Mouse (Mus musculus) granulocyte monocyte progenitor cell, adult 5-6 weeks (primary cell): ENCODE results near the gene Shbg. TPM values are rescaled to one million over a fixed set of nuclear protein-coding genes. Genes with fewer than 3 reads are reported as not detected.

Source experiments
- ATAC-seq: replicated peaks from 2 replicates; pipeline ENCODE4 v1.8.0; 2016; ENCODE audit warnings: mild to moderate bottlenecking, moderate TSS enrichment, inconsistent platforms; ENCODE audit not compliant: poor library complexity, severe bottlenecking
- total RNA-seq, 2 experiments: library from RNA; stranded (forward) in 1 of 2; stranded (reverse) in 1 of 2; fragments of 200-712, 200-1000 nt in 1 of 2; fragments of >200 nt in 1 of 2; fragmentation: Nextera tagmentation in 1 of 2; gene quantifications; 2 replicates each; pipeline ENCODE4 v1.2.3; 2014 to 2017

The Shbg gene
- total RNA-seq, 2 experiments from 2014 or later = not detected

GRCm38 (mm10) chr11:69576307-69576706 is 41.4 kb downstream of the Shbg start:
- no peak for ATAC-seq

GRCm38 (mm10) chr11:69575220-69575619 is 42.5 kb downstream of the Shbg start:
- ATAC-seq = no peak

- ATAC-seq = no peak
Observed at GRCm38 (mm10) chr11:69565131-69565530, 52.6 kb downstream of the Shbg start.

Other genes with a start within 250 kb of the Shbg start
Only the 30 nearest of the 33 such genes appear.
- gene Naa38, start 222.4 kb downstream of the Shbg start, total RNA-seq (2014; fragmentation: Nextera tagmentation) = 164 and 170 TPM in 2 replicates
- 112 and 181 TPM in 2 replicates for gene Naa38, start 222.4 kb downstream of the Shbg start, total RNA-seq (2017)
- 22.8 and 25.2 TPM in 2 replicates for gene Cyb5d1, start 222.3 kb downstream of the Shbg start, total RNA-seq (2014; fragmentation: Nextera tagmentation)
- 32.7 and 38.2 TPM in 2 replicates for gene Cyb5d1, start 222.3 kb downstream of the Shbg start, total RNA-seq (2017)
- gene Tmem88, start 219.7 kb downstream of the Shbg start, total RNA-seq (2014; fragmentation: Nextera tagmentation) = not detected in 2 replicates
- gene Tmem88, start 219.7 kb downstream of the Shbg start, total RNA-seq (2017) = 0.56 TPM in 1 of 2 replicates, not detected in the other
- 12.1 and 14.4 TPM in 2 replicates for gene Kdm6b, start 204.2 kb downstream of the Shbg start, total RNA-seq (2014; fragmentation: Nextera tagmentation)
- gene Kdm6b, start 204.2 kb downstream of the Shbg start, total RNA-seq (2017) = 0.99 and 2.8 TPM in 2 replicates
- gene Dnah2, start 68.8 kb downstream of the Shbg start, total RNA-seq (2014; fragmentation: Nextera tagmentation) = 0.11 and 3.5 TPM in 2 replicates
- gene Dnah2, start 68.8 kb downstream of the Shbg start, total RNA-seq (2017) = not detected in 2 replicates
- not detected in 2 replicates for gene Efnb3, start 57.7 kb downstream of the Shbg start, total RNA-seq (2014; fragmentation: Nextera tagmentation)
- gene Efnb3, start 57.7 kb downstream of the Shbg start, total RNA-seq (2017) = not detected in 2 replicates
- gene Wrap53, start 37.6 kb downstream of the Shbg start, total RNA-seq (2014; fragmentation: Nextera tagmentation) = 8.0 and 18.8 TPM in 2 replicates
- gene Wrap53, start 37.6 kb downstream of the Shbg start, total RNA-seq (2017) = 6.5 and 11.3 TPM in 2 replicates
- 215 and 226 TPM in 2 replicates for gene Trp53, start 37.5 kb downstream of the Shbg start, total RNA-seq (2014; fragmentation: Nextera tagmentation)
- 56.8 and 58.0 TPM in 2 replicates for gene Trp53, start 37.5 kb downstream of the Shbg start, total RNA-seq (2017)
- gene Atp1b2, start 12.0 kb downstream of the Shbg start, total RNA-seq (2014; fragmentation: Nextera tagmentation) = 1.7 and 3.0 TPM in 2 replicates
- 0.10 TPM in 1 of 2 replicates, not detected in the other for gene Atp1b2, start 12.0 kb downstream of the Shbg start, total RNA-seq (2017)
- gene Sat2, start 4.1 kb upstream of the Shbg start, total RNA-seq (2014; fragmentation: Nextera tagmentation) = not detected in 2 replicates
- gene Sat2, start 4.1 kb upstream of the Shbg start, total RNA-seq (2017) = 1.8 TPM in 1 of 2 replicates, not detected in the other
- gene Fxr2, start 15.1 kb upstream of the Shbg start, total RNA-seq (2014; fragmentation: Nextera tagmentation) = 47.4 and 65.8 TPM in 2 replicates
- gene Fxr2, start 15.1 kb upstream of the Shbg start, total RNA-seq (2017) = 34.1 and 37.1 TPM in 2 replicates
- not detected in 2 replicates for gene Sox15, start 37.4 kb upstream of the Shbg start, total RNA-seq (2014; fragmentation: Nextera tagmentation)
- gene Sox15, start 37.4 kb upstream of the Shbg start, total RNA-seq (2017) = not detected in 2 replicates
- gene Mpdu1, start 44.7 kb upstream of the Shbg start, total RNA-seq (2014; fragmentation: Nextera tagmentation) = 40.7 and 48.6 TPM in 2 replicates
- gene Mpdu1, start 44.7 kb upstream of the Shbg start, total RNA-seq (2017) = 58.5 and 67.9 TPM in 2 replicates
- gene Cd68, start 48.2 kb upstream of the Shbg start, total RNA-seq (2014; fragmentation: Nextera tagmentation) = 29.7 and 52.0 TPM in 2 replicates
- 27.0 and 47.7 TPM in 2 replicates for gene Cd68, start 48.2 kb upstream of the Shbg start, total RNA-seq (2017)
- gene Eif4a1, start 54.5 kb upstream of the Shbg start, total RNA-seq (2014; fragmentation: Nextera tagmentation) = 969 and 995 TPM in 2 replicates
- 1,214 and 1,335 TPM in 2 replicates for gene Eif4a1, start 54.5 kb upstream of the Shbg start, total RNA-seq (2017)
- gene Senp3, start 64.2 kb upstream of the Shbg start, total RNA-seq (2014; fragmentation: Nextera tagmentation) = 99.4 and 106 TPM in 2 replicates
- gene Senp3, start 64.2 kb upstream of the Shbg start, total RNA-seq (2017) = 95.6 and 98.9 TPM in 2 replicates
- 5.4 and 27.7 TPM in 2 replicates for gene Tnfsf13, start 67.9 kb upstream of the Shbg start, total RNA-seq (2014; fragmentation: Nextera tagmentation)
- gene Tnfsf13, start 67.9 kb upstream of the Shbg start, total RNA-seq (2017) = 38.0 and 41.8 TPM in 2 replicates
- 2.1 and 6.1 TPM in 2 replicates for gene Tnfsf12, start 77.9 kb upstream of the Shbg start, total RNA-seq (2014; fragmentation: Nextera tagmentation)
- 0.46 and 1.6 TPM in 2 replicates for gene Tnfsf12, start 77.9 kb upstream of the Shbg start, total RNA-seq (2017)
- 4.9 and 6.6 TPM in 2 replicates for gene Tnfsfm13, start 78.2 kb upstream of the Shbg start, total RNA-seq (2014; fragmentation: Nextera tagmentation)
- 3.6 and 6.1 TPM in 2 replicates for gene Tnfsfm13, start 78.2 kb upstream of the Shbg start, total RNA-seq (2017)
- 153 and 165 TPM in 2 replicates for gene Polr2a, start 140.7 kb upstream of the Shbg start, total RNA-seq (2014; fragmentation: Nextera tagmentation)
- gene Polr2a, start 140.7 kb upstream of the Shbg start, total RNA-seq (2017) = 30.2 and 38.5 TPM in 2 replicates
- not detected in 2 replicates for gene Slc35g3, start 144.1 kb upstream of the Shbg start, total RNA-seq (2014; fragmentation: Nextera tagmentation)
- gene Slc35g3, start 144.1 kb upstream of the Shbg start, total RNA-seq (2017) = not detected in 2 replicates
- 1.8 and 2.1 TPM in 2 replicates for gene Zbtb4, start 148.0 kb upstream of the Shbg start, total RNA-seq (2014; fragmentation: Nextera tagmentation)
- 0.26 and 0.43 TPM in 2 replicates for gene Zbtb4, start 148.0 kb upstream of the Shbg start, total RNA-seq (2017)
- not detected in 2 replicates for gene Chrnb1, start 178.0 kb upstream of the Shbg start, total RNA-seq (2014; fragmentation: Nextera tagmentation)
- 0.82 TPM in 1 of 2 replicates, not detected in the other for gene Chrnb1, start 178.0 kb upstream of the Shbg start, total RNA-seq (2017)
- 1.6 and 2.9 TPM in 2 replicates for gene Fgf11, start 184.0 kb upstream of the Shbg start, total RNA-seq (2014; fragmentation: Nextera tagmentation)
- gene Fgf11, start 184.0 kb upstream of the Shbg start, total RNA-seq (2017) = not detected in 2 replicates
- not detected in 2 replicates for gene Tmem102, start 187.7 kb upstream of the Shbg start, total RNA-seq (2014; fragmentation: Nextera tagmentation)
- gene Tmem102, start 187.7 kb upstream of the Shbg start, total RNA-seq (2017) = not detected in 2 replicates
- not detected in 2 replicates for gene Gm39566, start 197.4 kb upstream of the Shbg start, total RNA-seq (2014; fragmentation: Nextera tagmentation)
- not detected in 2 replicates for gene Gm39566, start 197.4 kb upstream of the Shbg start, total RNA-seq (2017)
- gene Spem2, start 200.6 kb upstream of the Shbg start, total RNA-seq (2014; fragmentation: Nextera tagmentation) = not detected in 2 replicates
- gene Spem2, start 200.6 kb upstream of the Shbg start, total RNA-seq (2017) = not detected in 2 replicates
- not detected in 2 replicates for gene Spem1, start 204.3 kb upstream of the Shbg start, total RNA-seq (2014; fragmentation: Nextera tagmentation)
- gene Spem1, start 204.3 kb upstream of the Shbg start, total RNA-seq (2017) = not detected in 2 replicates
- 13.5 and 33.1 TPM in 2 replicates for gene Nlgn2, start 219.9 kb upstream of the Shbg start, total RNA-seq (2014; fragmentation: Nextera tagmentation)
- 4.0 and 7.4 TPM in 2 replicates for gene Nlgn2, start 219.9 kb upstream of the Shbg start, total RNA-seq (2017)
- 294 and 359 TPM in 2 replicates for gene Tmem256, start 220.6 kb upstream of the Shbg start, total RNA-seq (2014; fragmentation: Nextera tagmentation)
- 118 and 164 TPM in 2 replicates for gene Tmem256, start 220.6 kb upstream of the Shbg start, total RNA-seq (2017)